Comparison of ENCODE assay signal across 11 mouse cellular contexts in the genomic region with DNA sequence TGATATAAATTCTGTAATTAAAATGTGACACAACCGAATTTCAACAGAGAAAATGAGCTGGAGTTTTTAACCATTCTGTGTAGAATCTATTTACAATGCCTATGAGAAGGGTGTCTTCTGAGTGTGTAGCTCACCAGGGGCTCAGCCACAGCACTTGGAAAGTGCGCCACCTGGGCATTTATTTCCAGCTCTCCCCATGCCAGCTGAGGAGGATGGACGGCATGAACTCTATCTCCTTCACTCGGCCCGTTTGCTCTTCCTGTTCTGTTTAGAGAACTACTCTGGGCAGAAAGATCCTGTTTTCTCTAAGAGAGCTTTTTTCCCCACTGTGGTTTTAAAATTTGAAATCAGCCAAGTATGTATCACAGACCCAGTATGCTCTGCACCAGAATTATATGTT. TPM values are rescaled to one million over a fixed set of nuclear protein-coding genes. Genes with fewer than 3 reads are reported as not detected.
A peak's percentile ranks its signal among the peaks of the same experiment; 100 is the strongest.
DNase-seq lines count a peak whose midpoint lies in the region; ATAC-seq lines count a peak whose summit lies in the region.
"Had no signal": no experiment of that assay in that cellular context is flagged by ENCODE, and none has a peak within 500 bp of the region (broad histone marks: within the 10 kb centered on the region; RNA-seq: fewer than 3 reads in every experiment).

No protein-coding gene starts in this region.

- peak overlapping the region; percentile 94; the same call in 1 of the 2 replicates for H3K4me2 ChIP-seq in heart, embryonic 13.5 days
- H3K4me2 ChIP-seq in forebrain, embryonic 14.5 days (ENCODE audit: low read length) = peak overlapping the region; percentile 89
- H3K4me2 ChIP-seq in limb, embryonic 12.5 days = peak overlapping the region; percentile 23
- H3K4me2 ChIP-seq in liver, embryonic 12.5 days = no peak overlapping the region
- H3K4me2 ChIP-seq: liver, embryonic 15.5 days had no signal

- 54% methylated on average over 5 of the region's 5 CpGs for WGBS in heart, embryonic 13.5 days
- WGBS in forebrain, embryonic 14.5 days = 18% methylated on average over 5 of the region's 5 CpGs
- WGBS in limb, embryonic 12.5 days = 73% methylated on average over 5 of the region's 5 CpGs
- WGBS in liver, embryonic 12.5 days (ENCODE audit: insufficient replicate concordance) = 35% methylated on average over 5 of the region's 5 CpGs

- no peaks in the 10 kb centered on the region for H3K9me3 ChIP-seq in heart, embryonic 13.5 days
- no peaks in the 10 kb centered on the region for H3K9me3 ChIP-seq in forebrain, embryonic 14.5 days (replicated peaks; ENCODE audit: control insufficient read depth, low read length)
- no peaks in the 10 kb centered on the region for H3K9me3 ChIP-seq in limb, embryonic 12.5 days
- H3K9me3 ChIP-seq in liver, embryonic 12.5 days (replicated peaks) = no peaks in the 10 kb centered on the region
- H3K9me3 ChIP-seq: liver, embryonic 15.5 days had no signal

- H3K4me1 ChIP-seq in heart, embryonic 13.5 days = peaks cover 97% of the 10 kb centered on the region
- H3K4me1 ChIP-seq in forebrain, embryonic 14.5 days (ENCODE audit: control insufficient read depth, insufficient read depth, low read length) = peaks cover 71% of the 10 kb centered on the region
- H3K4me1 ChIP-seq in limb, embryonic 12.5 days (replicated peaks) = peaks cover 85% of the 10 kb centered on the region
- peaks cover 6% of the 10 kb centered on the region for H3K4me1 ChIP-seq in liver, embryonic 12.5 days
- H3K4me1 ChIP-seq: liver, embryonic 15.5 days had no signal

- no peak overlapping the region for H3K27ac ChIP-seq in heart, embryonic 13.5 days (replicated peaks)
- peak overlapping the region; percentile 97 for H3K27ac ChIP-seq in forebrain, embryonic 14.5 days (ENCODE audit: low read depth, low read length)
- H3K27ac ChIP-seq in limb, embryonic 12.5 days = no peak overlapping the region
- H3K27ac ChIP-seq in liver, embryonic 12.5 days = no peak overlapping the region
- H3K27ac ChIP-seq: liver, embryonic 15.5 days had no signal

- no peak for DNase-seq in heart, postnatal 25 days (ENCODE audit: low spot score)
- DNase-seq in brain, adult 2 months (ENCODE audit: low read depth, low spot score) = peak; percentile 50
- no peak for DNase-seq in forebrain, embryonic 14.5 days (ENCODE audit: low spot score)
- no peak for DNase-seq in urinary bladder, postnatal 36 days (ENCODE audit: low spot score in 2 of 2)
- no peak for DNase-seq in thymus, postnatal 4 days
- DNase-seq: heart, postnatal 4 days; right cerebral cortex, postnatal 25 days had no signal

- no peak overlapping the region for H3K4me3 ChIP-seq in heart, embryonic 13.5 days
- H3K4me3 ChIP-seq in forebrain, embryonic 14.5 days (ENCODE audit: low read depth, low read length) = peak overlapping the region; percentile 98
- no peak overlapping the region for H3K4me3 ChIP-seq in limb, embryonic 12.5 days (replicated peaks)
- no peak overlapping the region for H3K4me3 ChIP-seq in liver, embryonic 12.5 days
- H3K4me3 ChIP-seq: liver, embryonic 15.5 days had no signal

- intact Hi-C loops in heart, postnatal 25 days (cut with DNase I) = loop anchor here (10.0 kb wide), 1 partner anchor 319 kb away; no protein-coding TSS in a partner anchor

- no peak overlapping the region for H3K9ac ChIP-seq in heart, embryonic 13.5 days
- peak overlapping the region; percentile 99 for H3K9ac ChIP-seq in forebrain, embryonic 14.5 days (ENCODE audit: low read length)
- no peak overlapping the region for H3K9ac ChIP-seq in limb, embryonic 12.5 days (replicated peaks)
- no peak overlapping the region for H3K9ac ChIP-seq in liver, embryonic 12.5 days
- H3K9ac ChIP-seq: liver, embryonic 15.5 days had no signal

- H3K36me3 ChIP-seq in heart, embryonic 13.5 days = peaks cover 13% of the 10 kb centered on the region
- 0 out of 2 replicates have a peak, but pooled peaks cover 8% of the 10 kb centered on the region for H3K36me3 ChIP-seq in forebrain, embryonic 14.5 days (ENCODE audit: control insufficient read depth, insufficient read depth, low read length)
- H3K36me3 ChIP-seq in limb, embryonic 12.5 days = peaks cover 8% of the 10 kb centered on the region; the same call in 1 of the 2 replicates
- no peaks in the 10 kb centered on the region for H3K36me3 ChIP-seq in liver, embryonic 12.5 days
- H3K36me3 ChIP-seq: liver, embryonic 15.5 days had no signal

- H3K27me3 ChIP-seq in heart, embryonic 13.5 days (replicated peaks) = no peaks in the 10 kb centered on the region
- no peaks in the 10 kb centered on the region for H3K27me3 ChIP-seq in forebrain, embryonic 14.5 days (replicated peaks; ENCODE audit: control insufficient read depth, insufficient read depth, low read length)
- 0 out of 2 replicates have a peak, but pooled peaks cover 3% of the 10 kb centered on the region for H3K27me3 ChIP-seq in limb, embryonic 12.5 days
- peaks cover 17% of the 10 kb centered on the region for H3K27me3 ChIP-seq in liver, embryonic 12.5 days (replicated peaks)

- no peak for ATAC-seq in heart, embryonic 13.5 days (ENCODE audit: extremely low read depth, insufficient number of reproducible peaks, low FRiP score, low TSS enrichment)
- no peak for ATAC-seq in forebrain, embryonic 14.5 days
- ATAC-seq in limb, embryonic 12.5 days (ENCODE audit: insufficient number of reproducible peaks, insufficient read depth, low FRiP score, low TSS enrichment, low read depth) = no peak
- no peak for ATAC-seq in liver, embryonic 12.5 days

RNA-seq across cellular contexts. Expression of gene Efnb2, which starts 7.7 kb away (rescaled TPM):
- polyA plus RNA-seq in heart, embryonic 13.5 days (2015; fragmentation: Nextera tagmentation; extraction: Ambion mirVana) = 11.4 and 11.7 TPM in 2 replicates
- 10 to 100 TPM; 24.8 to 29.4 TPM for total RNA-seq in heart, postnatal 25 days (2021)
- polyA plus RNA-seq in forebrain, embryonic 14.5 days (2014; fragmentation: Nextera tagmentation; extraction: Ambion mirVana) = 48.9 and 50.2 TPM in 2 replicates
- polyA plus RNA-seq in limb, embryonic 12.5 days (2016; fragmentation: Nextera tagmentation; extraction: Ambion mirVana) = 32.4 and 38.1 TPM in 2 replicates
- 2.8 and 3.3 TPM in 2 replicates for polyA plus RNA-seq in liver, embryonic 12.5 days (2016; fragmentation: Nextera tagmentation; extraction: Ambion mirVana)

RNA-seq across cellular contexts. Expression of gene Arglu1, which starts 37.0 kb away (rescaled TPM):
- 79.0 and 86.7 TPM in 2 replicates for polyA plus RNA-seq in heart, embryonic 13.5 days (2015; fragmentation: Nextera tagmentation; extraction: Ambion mirVana)
- 10 to 100 TPM; 29.4 to 30.4 TPM for total RNA-seq in heart, postnatal 25 days (2021)
- 114 and 135 TPM in 2 replicates for polyA plus RNA-seq in forebrain, embryonic 14.5 days (2014; fragmentation: Nextera tagmentation; extraction: Ambion mirVana)
- polyA plus RNA-seq in limb, embryonic 12.5 days (2016; fragmentation: Nextera tagmentation; extraction: Ambion mirVana) = 211 and 212 TPM in 2 replicates
- 75.4 and 79.5 TPM in 2 replicates for polyA plus RNA-seq in liver, embryonic 12.5 days (2016; fragmentation: Nextera tagmentation; extraction: Ambion mirVana)
